Comparison of ENCODE assay signal across 21 mouse cellular contexts in genomic region chr17:30507636-30508576, GRCm38 (mm10).
A peak's percentile ranks its signal among the peaks of the same experiment; 100 is the strongest.
DNase-seq lines count a peak whose midpoint lies in the region; ATAC-seq and TF ChIP-seq lines count a peak whose summit lies in the region.
"Had no signal": no experiment of that assay in that cellular context is flagged by ENCODE, and none has a peak within 500 bp of the region (broad histone marks: within the 10 kb centered on the region; RNA-seq: fewer than 3 reads in every experiment).

No protein-coding gene starts in this region.

- no peaks in the 10 kb centered on the region for H3K9me3 ChIP-seq in forebrain, embryonic 12.5 days
- no peaks in the 10 kb centered on the region for H3K9me3 ChIP-seq in forebrain, embryonic 10.5 days
- no peaks in the 10 kb centered on the region for H3K9me3 ChIP-seq in intestine, postnatal 0 days (ENCODE audit: control insufficient read depth)
- no peaks in the 10 kb centered on the region for H3K9me3 ChIP-seq in intestine, embryonic 15.5 days
- H3K9me3 ChIP-seq in neural tube, embryonic 13.5 days: no peaks in the 10 kb centered on the region
- H3K9me3 ChIP-seq: embryonic facial prominence, embryonic 13.5 days; heart, embryonic 10.5 days; lung, embryonic 15.5 days; midbrain, embryonic 12.5 days had no signal

- no peak overlapping the region for H3K9ac ChIP-seq in forebrain, embryonic 12.5 days
- no peak overlapping the region for H3K9ac ChIP-seq in intestine, postnatal 0 days (ENCODE audit: low read depth, low read length)
- no peak overlapping the region for H3K9ac ChIP-seq in intestine, embryonic 15.5 days
- H3K9ac ChIP-seq in neural tube, embryonic 13.5 days: no peak overlapping the region
- H3K9ac ChIP-seq: lung, embryonic 15.5 days; midbrain, embryonic 12.5 days had no signal

- no peaks in the 10 kb centered on the region for H3K27me3 ChIP-seq in forebrain, embryonic 12.5 days
- H3K27me3 ChIP-seq in forebrain, embryonic 10.5 days (ENCODE audit: poor library complexity, severe bottlenecking): no peaks in the 10 kb centered on the region
- no peaks in the 10 kb centered on the region for H3K27me3 ChIP-seq in intestine, postnatal 0 days (replicated peaks; ENCODE audit: control insufficient read depth, insufficient read depth, low read length)
- H3K27me3 ChIP-seq in intestine, embryonic 15.5 days (replicated peaks): no peaks in the 10 kb centered on the region
- H3K27me3 ChIP-seq in neural tube, embryonic 13.5 days: no peaks in the 10 kb centered on the region
- H3K27me3 ChIP-seq: embryonic facial prominence, embryonic 13.5 days; midbrain, embryonic 12.5 days had no signal

- peaks cover 4% of the 10 kb centered on the region; the same call in 1 of the 2 replicates for H3K36me3 ChIP-seq in forebrain, embryonic 12.5 days (replicated peaks)
- peaks cover 9% of the 10 kb centered on the region for H3K36me3 ChIP-seq in forebrain, embryonic 10.5 days (replicated peaks)
- no peaks in the 10 kb centered on the region for H3K36me3 ChIP-seq in intestine, postnatal 0 days (ENCODE audit: control insufficient read depth, insufficient read depth)
- H3K36me3 ChIP-seq in intestine, embryonic 15.5 days: no peaks in the 10 kb centered on the region
- peaks cover 3% of the 10 kb centered on the region; the same call in 1 of the 2 replicates for H3K36me3 ChIP-seq in neural tube, embryonic 13.5 days
- H3K36me3 ChIP-seq: lung, embryonic 15.5 days had no signal

- TF ChIP-seq CTCF in intestine, postnatal 0 days (IDR thresholded peaks at IDR 0.05; ENCODE audit: low read depth): 0 out of 2 replicates have a peak, but pooled peaks have one; percentile 28

- peak overlapping the region; percentile 27; the same call in 1 of the 2 replicates for H3K27ac ChIP-seq in forebrain, embryonic 12.5 days
- no peak overlapping the region for H3K27ac ChIP-seq in forebrain, embryonic 10.5 days
- no peak overlapping the region for H3K27ac ChIP-seq in intestine, postnatal 0 days (ENCODE audit: low read depth, low read length)
- H3K27ac ChIP-seq in intestine, embryonic 15.5 days: no peak overlapping the region
- peak overlapping the region; percentile 49; the same call in 1 of the 2 replicates for H3K27ac ChIP-seq in neural tube, embryonic 13.5 days (replicated peaks)
- H3K27ac ChIP-seq: embryonic facial prominence, embryonic 13.5 days; heart, embryonic 10.5 days; lung, embryonic 15.5 days had no signal

- DNase-seq in forebrain, embryonic 10.5 days (ENCODE audit: extremely low spot score, low spot score): no peak
- DNase-seq in neural tube, embryonic 10.5 days (ENCODE audit: extremely low spot score, low spot score): no peak
- DNase-seq in adrenal gland, postnatal 36 days: no peak
- DNase-seq in ovary, postnatal 10 days (ENCODE audit: low spot score): no peak
- DNase-seq: cerebellum, adult 8-10 months; gastrocnemius, postnatal 10 days; heart, postnatal 36 days; kidney, postnatal 10 days; layer of hippocampus, adult 9-11 months; liver; retina, postnatal 1 day; thymus, postnatal 14 days had no signal

- no peak overlapping the region for H3K4me3 ChIP-seq in forebrain, embryonic 12.5 days (replicated peaks)
- H3K4me3 ChIP-seq in forebrain, embryonic 10.5 days: no peak overlapping the region
- no peak overlapping the region for H3K4me3 ChIP-seq in intestine, postnatal 0 days (ENCODE audit: low read depth, low read length)
- H3K4me3 ChIP-seq in intestine, embryonic 15.5 days (replicated peaks): no peak overlapping the region
- H3K4me3 ChIP-seq in neural tube, embryonic 13.5 days: no peak overlapping the region
- H3K4me3 ChIP-seq: embryonic facial prominence, embryonic 13.5 days; heart, embryonic 10.5 days; lung, embryonic 15.5 days; midbrain, embryonic 12.5 days had no signal

- H3K4me2 ChIP-seq in forebrain, embryonic 12.5 days: no peak overlapping the region
- H3K4me2 ChIP-seq in intestine, postnatal 0 days (replicated peaks; ENCODE audit: low read depth): no peak overlapping the region
- H3K4me2 ChIP-seq in intestine, embryonic 15.5 days (replicated peaks): no peak overlapping the region
- no peak overlapping the region for H3K4me2 ChIP-seq in neural tube, embryonic 13.5 days
- H3K4me2 ChIP-seq: embryonic facial prominence, embryonic 13.5 days; lung, embryonic 15.5 days; midbrain, embryonic 12.5 days had no signal

- WGBS in forebrain, embryonic 12.5 days: 55% methylated on average over 9 of the region's 9 CpGs
- WGBS in forebrain, embryonic 10.5 days: 84% methylated on average over 9 of the region's 9 CpGs
- WGBS in intestine, postnatal 0 days: 73% methylated on average over 9 of the region's 9 CpGs
- WGBS in intestine, embryonic 15.5 days: 64% methylated on average over 9 of the region's 9 CpGs
- 52% methylated on average over 9 of the region's 9 CpGs for WGBS in neural tube, embryonic 13.5 days

- peaks cover 35% of the 10 kb centered on the region for H3K4me1 ChIP-seq in forebrain, embryonic 12.5 days
- H3K4me1 ChIP-seq in forebrain, embryonic 10.5 days: peaks cover 49% of the 10 kb centered on the region
- no peaks in the 10 kb centered on the region; the same call in 1 of the 2 replicates for H3K4me1 ChIP-seq in intestine, postnatal 0 days (replicated peaks; ENCODE audit: control insufficient read depth, insufficient read depth, low read length)
- peaks cover 5% of the 10 kb centered on the region; the same call in 1 of the 2 replicates for H3K4me1 ChIP-seq in intestine, embryonic 15.5 days (replicated peaks)
- peaks cover 40% of the 10 kb centered on the region for H3K4me1 ChIP-seq in neural tube, embryonic 13.5 days (replicated peaks)
- H3K4me1 ChIP-seq: lung, embryonic 15.5 days had no signal

- ATAC-seq in forebrain, embryonic 12.5 days (ENCODE audit: low FRiP score): no peak
- no peak for ATAC-seq in intestine, postnatal 0 days
- no peak for ATAC-seq in intestine, embryonic 15.5 days
- ATAC-seq in neural tube, embryonic 13.5 days (ENCODE audit: low read depth): no peak
- ATAC-seq: intestine, embryonic 16.5 days had no signal

Comparison
In these comparisons a context has a peak if more than half of its experiments do, and no peak if none do; other contexts are left out.
1. H3K27ac ChIP-seq: peak in forebrain, embryonic 12.5 days (single experiment) and neural tube, embryonic 13.5 days (single experiment); none in forebrain, embryonic 10.5 days (single experiment), intestine, postnatal 0 days (single experiment) and intestine, embryonic 15.5 days (single experiment).